Comparison of ENCODE assay signal across 21 mouse cellular contexts in the genomic region with DNA sequence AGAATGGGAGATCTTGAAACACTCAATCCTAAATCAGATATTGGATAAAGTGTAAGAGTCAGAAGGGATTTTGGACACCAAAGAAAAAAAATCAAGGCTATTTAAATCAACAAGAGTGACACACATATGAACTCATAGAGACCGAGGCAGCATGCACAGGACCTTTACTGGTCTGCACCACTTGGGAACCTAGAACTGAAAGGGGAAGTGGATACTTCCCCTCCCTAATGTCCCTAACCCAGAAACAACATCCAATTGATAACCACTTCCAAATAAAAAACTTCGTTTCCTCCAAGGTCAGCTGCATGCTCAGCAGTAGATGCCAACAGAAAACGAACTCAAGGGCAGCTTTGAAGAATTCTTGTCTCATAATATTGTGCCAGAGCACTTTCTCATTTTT.
"Had no signal": no experiment of that assay in that cellular context is flagged by ENCODE, and none has a peak within 500 bp of the region (broad histone marks: within the 10 kb centered on the region; RNA-seq: fewer than 3 reads in every experiment).

No protein-coding gene starts in this region.

- ATAC-seq: liver, embryonic 12.5 days; midbrain, embryonic 13.5 days; midbrain, embryonic 16.5 days had no signal

- H3K36me3 ChIP-seq: kidney, embryonic 15.5 days; liver, embryonic 12.5 days; liver, embryonic 15.5 days; midbrain, embryonic 10.5 days; midbrain, embryonic 13.5 days; neural tube, embryonic 13.5 days had no signal

- H3K4me1 ChIP-seq: kidney, embryonic 15.5 days; liver, embryonic 12.5 days; liver, embryonic 15.5 days; midbrain, embryonic 10.5 days; midbrain, embryonic 13.5 days; neural tube, embryonic 13.5 days had no signal

- H3K27me3 ChIP-seq: kidney, embryonic 15.5 days; liver, embryonic 12.5 days; liver, embryonic 15.5 days; midbrain, embryonic 13.5 days; neural tube, embryonic 13.5 days had no signal

- H3K9ac ChIP-seq: kidney, embryonic 15.5 days; liver, embryonic 12.5 days; liver, embryonic 15.5 days; midbrain, embryonic 13.5 days; neural tube, embryonic 13.5 days had no signal

- DNase-seq: kidney, adult 11 months; kidney, adult 8-10 months; kidney, postnatal 10 days; kidney, postnatal 36 days; layer of hippocampus, postnatal 36 days; lung, adult 18-20 months; lung, postnatal 14 days; lung, postnatal 4 days; retina, postnatal 1 day; thymus, postnatal 25 days had no signal

- H3K27ac ChIP-seq: kidney, embryonic 15.5 days; left cerebral cortex, adult 2 months; liver, embryonic 12.5 days; liver, embryonic 15.5 days; midbrain, embryonic 10.5 days; midbrain, embryonic 13.5 days; neural tube, embryonic 13.5 days; stomach, postnatal 0 days had no signal

- H3K4me3 ChIP-seq: kidney, embryonic 15.5 days; left cerebral cortex, adult 2 months; liver, embryonic 12.5 days; liver, embryonic 15.5 days; megakaryocyte, embryonic 14.5 days; midbrain, embryonic 10.5 days; midbrain, embryonic 13.5 days; myocyte; neural tube, embryonic 13.5 days had no signal
